Mouse (Mus musculus): Measurements from ENCODE around the gene Hpca. TPM values are rescaled to one million over a fixed set of nuclear protein-coding genes. Genes with fewer than 3 reads are reported as not detected.

Hpca gene
- 1,134 TPM for polyA plus RNA-seq (2015; fragmentation: Illumina TruSeq; extraction: RNeasy Lipid Tissue Mini Kit (QIAGEN cat#74804); ENCODE audit: low read depth, low replicate concordance)

DNA sequence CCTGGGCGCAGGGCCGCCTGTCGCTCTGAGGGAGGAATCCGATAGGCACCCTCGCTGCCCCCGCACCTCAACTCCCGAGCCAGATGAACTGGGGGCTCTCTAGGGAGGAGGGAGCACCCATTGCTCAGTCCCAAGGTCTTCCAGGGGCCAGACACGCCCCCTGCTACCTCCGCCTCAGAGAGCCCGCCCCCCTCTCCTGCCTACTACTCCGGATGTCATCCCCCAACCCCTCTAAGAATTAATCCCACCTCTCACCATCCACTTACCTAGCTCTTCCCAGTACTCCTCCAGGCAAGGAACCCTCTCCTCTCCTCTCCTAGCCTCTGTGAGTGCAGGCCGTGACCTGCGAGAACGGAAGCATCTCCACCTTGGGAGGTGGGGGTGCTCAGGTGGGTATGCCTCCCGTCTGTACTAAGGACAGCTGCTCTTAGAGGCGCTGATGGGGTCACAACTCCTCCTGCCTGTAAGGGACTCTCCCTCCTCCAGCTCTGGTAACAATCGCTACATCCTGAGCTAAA lies at the start of gene Hpca:
TSS of gene Hpca (minus strand) at position 468 of the 518 bp plus-strand sequence.

DNA sequence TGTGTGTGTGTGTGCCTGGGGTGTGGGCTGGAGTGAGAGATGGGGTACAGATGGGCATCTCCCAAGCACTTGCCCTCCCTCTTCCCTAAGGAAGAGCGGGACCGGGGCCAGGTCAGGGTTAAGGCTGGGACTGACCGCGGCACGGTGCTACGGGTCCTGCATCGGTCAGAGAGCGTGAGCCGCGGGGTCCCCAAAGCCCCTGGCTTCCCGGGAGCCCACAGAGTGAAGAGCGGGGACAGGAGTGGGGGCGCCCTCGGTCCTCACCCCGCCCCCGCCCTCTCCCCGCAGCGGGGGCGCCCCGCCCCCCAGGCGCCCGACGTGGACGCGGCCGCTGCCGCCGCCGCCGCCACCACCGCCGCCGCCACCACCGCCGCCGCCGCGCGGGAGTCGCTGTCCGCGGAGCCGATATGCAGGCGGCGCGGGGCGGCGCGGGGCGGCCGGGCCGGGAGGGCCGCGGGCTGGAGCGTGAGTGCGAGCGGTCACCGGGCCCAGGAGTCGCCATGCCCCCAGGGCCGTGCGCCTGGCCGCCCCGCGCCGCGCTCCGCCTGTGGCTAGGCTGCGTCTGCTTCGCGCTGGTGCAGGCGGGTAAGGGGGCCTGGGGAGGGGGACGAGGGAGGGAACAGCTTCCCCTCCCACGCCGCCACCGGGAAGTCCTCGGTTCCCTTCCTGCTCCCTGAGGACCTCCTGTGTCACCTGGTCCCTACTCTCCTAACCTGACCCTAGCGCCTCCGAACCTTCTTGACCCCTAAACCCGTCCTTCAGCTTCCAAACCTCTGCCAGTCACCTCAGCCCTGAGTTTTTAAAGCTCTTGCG lies 14.9 kb upstream of the Hpca start, which contains the start of gene Fndc5:
TSS of gene Fndc5 (plus strand) at position 421 of the 813 bp plus-strand sequence.

DNA sequence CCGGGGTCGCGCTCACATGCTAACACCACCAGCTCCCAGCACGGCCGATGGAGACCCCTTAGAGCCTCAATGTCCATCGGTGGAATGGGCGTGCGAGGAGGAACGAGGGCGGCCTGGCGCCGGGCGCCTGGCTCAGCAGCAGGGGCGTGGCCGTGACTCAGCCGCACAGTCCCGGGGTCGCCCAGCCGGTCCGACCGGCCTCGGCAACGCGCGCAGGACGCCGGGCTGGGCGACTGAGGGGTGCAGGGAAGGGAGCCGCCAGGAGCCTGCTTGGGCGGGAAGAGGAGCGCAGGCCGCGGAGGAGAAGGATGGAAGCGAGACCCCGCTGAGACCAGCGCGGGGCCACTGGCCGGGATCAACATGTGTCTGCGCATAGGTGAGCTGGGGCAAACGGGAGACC lies 16.5 kb downstream of the Hpca start, which contains the start of gene Tmem54:
TSS of gene Tmem54 (plus strand) at position 193 of the 400 bp plus-strand sequence.

Other genes starting within 250 kb of the Hpca start
- 12.0 TPM for gene Trim62, start 238.5 kb downstream of the Hpca start, polyA plus RNA-seq (2015; fragmentation: Illumina TruSeq; extraction: RNeasy Lipid Tissue Mini Kit (QIAGEN cat#74804); ENCODE audit: low read depth, low replicate concordance)
- 39.1 TPM for gene Azin2, start 159.6 kb downstream of the Hpca start, polyA plus RNA-seq (2015; fragmentation: Illumina TruSeq; extraction: RNeasy Lipid Tissue Mini Kit (QIAGEN cat#74804); ENCODE audit: low read depth, low replicate concordance)
- 36.0 TPM for gene Ak2, start 130.1 kb downstream of the Hpca start, polyA plus RNA-seq (2015; fragmentation: Illumina TruSeq; extraction: RNeasy Lipid Tissue Mini Kit (QIAGEN cat#74804); ENCODE audit: low read depth, low replicate concordance)
- gene Rnf19b, start 63.8 kb downstream of the Hpca start, polyA plus RNA-seq (2015; fragmentation: Illumina TruSeq; extraction: RNeasy Lipid Tissue Mini Kit (QIAGEN cat#74804); ENCODE audit: low read depth, low replicate concordance): 44.5 TPM
- not detected for gene Tmem54, start 16.5 kb downstream of the Hpca start, polyA plus RNA-seq (2015; fragmentation: Illumina TruSeq; extraction: RNeasy Lipid Tissue Mini Kit (QIAGEN cat#74804); ENCODE audit: low read depth, low replicate concordance)
- 73.9 TPM for gene Fndc5, start 15.0 kb upstream of the Hpca start, polyA plus RNA-seq (2015; fragmentation: Illumina TruSeq; extraction: RNeasy Lipid Tissue Mini Kit (QIAGEN cat#74804); ENCODE audit: low read depth, low replicate concordance)
- gene S100pbp, start 67.7 kb upstream of the Hpca start, polyA plus RNA-seq (2015; fragmentation: Illumina TruSeq; extraction: RNeasy Lipid Tissue Mini Kit (QIAGEN cat#74804); ENCODE audit: low read depth, low replicate concordance): 30.1 TPM
- 88.2 TPM for gene Yars, start 67.7 kb upstream of the Hpca start, polyA plus RNA-seq (2015; fragmentation: Illumina TruSeq; extraction: RNeasy Lipid Tissue Mini Kit (QIAGEN cat#74804); ENCODE audit: low read depth, low replicate concordance)
- 7.9 TPM for gene C77080, start 139.4 kb upstream of the Hpca start, polyA plus RNA-seq (2015; fragmentation: Illumina TruSeq; extraction: RNeasy Lipid Tissue Mini Kit (QIAGEN cat#74804); ENCODE audit: low read depth, low replicate concordance)
- 1.3 TPM for gene Sync, start 165.6 kb upstream of the Hpca start, polyA plus RNA-seq (2015; fragmentation: Illumina TruSeq; extraction: RNeasy Lipid Tissue Mini Kit (QIAGEN cat#74804); ENCODE audit: low read depth, low replicate concordance)
- gene Rbbp4, start 213.3 kb upstream of the Hpca start, polyA plus RNA-seq (2015; fragmentation: Illumina TruSeq; extraction: RNeasy Lipid Tissue Mini Kit (QIAGEN cat#74804); ENCODE audit: low read depth, low replicate concordance): 91.6 TPM
- gene Zbtb8os, start 213.7 kb upstream of the Hpca start, polyA plus RNA-seq (2015; fragmentation: Illumina TruSeq; extraction: RNeasy Lipid Tissue Mini Kit (QIAGEN cat#74804); ENCODE audit: low read depth, low replicate concordance): 37.3 TPM